Mouse (Mus musculus): ENCODE data around the gene Lrp6. TPM values are rescaled to one million over a fixed set of nuclear protein-coding genes. Genes with fewer than 3 reads are reported as not detected.
A peak's percentile ranks its signal among the peaks of the same experiment; 100 is the strongest.

The Lrp6 gene
- polyA plus RNA-seq, 1 experiment from 2014 or later = 20.6 TPM

DNA sequence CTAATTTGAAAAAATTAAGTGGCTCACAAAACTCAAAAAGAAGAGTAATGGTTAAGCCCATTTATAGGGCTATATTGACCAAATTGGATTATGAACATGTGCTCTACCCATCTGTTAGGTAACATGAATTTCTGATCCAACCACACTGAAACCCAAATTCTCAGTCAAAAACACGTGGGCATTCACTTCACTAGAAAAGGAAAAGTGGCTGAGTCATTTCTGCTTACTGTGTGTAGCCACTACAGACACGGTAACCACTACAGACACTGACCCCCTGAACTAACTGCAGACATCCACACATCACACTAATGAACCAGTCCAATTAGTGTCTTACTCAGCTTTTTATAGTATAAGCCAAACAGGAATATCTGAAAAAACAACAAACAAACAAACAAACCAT, 22.7 kb downstream of the Lrp6 start:
- WGBS (ENCODE audit: insufficient replicate concordance) = 71% methylated on average over 2 of the region's 2 CpGs
- Histone ChIP-seq H3K4me3 (ENCODE audit: low read depth, low read length) (no peak overlapping the region), H3K9ac (ENCODE audit: low read depth, low read length) (no peak overlapping the region), H3K27me3 (ENCODE audit: control insufficient read depth, insufficient read depth, low read length) (no peaks in the 10 kb centered on the region), H3K36me3 (ENCODE audit: control insufficient read depth, insufficient read depth, low read length) (no peaks in the 10 kb centered on the region), H3K27ac (ENCODE audit: low read depth, low read length) (no peak overlapping the region), H3K4me2 (no peak overlapping the region), H3K9me3 (replicated peaks; ENCODE audit: control insufficient read depth, low read length) (no peaks in the 10 kb centered on the region), H3K4me1 (ENCODE audit: control insufficient read depth, insufficient read depth, low read length) (peaks cover 10% of the 10 kb centered on the region)
- no peak for ATAC-seq (replicated peaks; ENCODE audit: insufficient number of reproducible peaks, low FRiP score, low TSS enrichment)

DNA sequence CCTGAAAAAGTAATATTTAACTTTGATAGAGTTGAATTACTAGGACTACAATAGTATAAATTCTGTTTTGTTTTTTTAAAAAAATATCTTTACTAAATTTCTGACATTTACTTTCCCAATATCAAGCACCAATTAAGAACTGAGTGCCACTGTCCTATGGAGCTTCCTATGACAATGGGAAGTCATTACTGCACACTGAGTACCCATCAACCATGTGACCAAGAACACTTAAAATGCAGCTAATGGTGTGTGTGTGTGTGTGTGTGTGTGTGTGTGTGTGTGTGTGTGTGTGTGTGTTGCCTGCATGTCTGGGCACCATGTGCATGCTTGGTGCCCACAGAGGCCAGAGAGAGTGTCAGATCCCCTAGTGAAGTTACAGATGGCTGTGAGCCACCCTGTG, 23.2 kb downstream of the Lrp6 start:
- no peak for ATAC-seq (replicated peaks; ENCODE audit: insufficient number of reproducible peaks, low FRiP score, low TSS enrichment)
- no peaks in the 10 kb centered on the region for H3K27me3 ChIP-seq (ENCODE audit: control insufficient read depth, insufficient read depth, low read length)
- no peaks in the 10 kb centered on the region for H3K36me3 ChIP-seq (ENCODE audit: control insufficient read depth, insufficient read depth, low read length)
- no peak overlapping the region for H3K4me2 ChIP-seq
- H3K4me1 ChIP-seq (ENCODE audit: control insufficient read depth, insufficient read depth, low read length) = peaks cover 11% of the 10 kb centered on the region
- no peaks in the 10 kb centered on the region for H3K9me3 ChIP-seq (replicated peaks; ENCODE audit: control insufficient read depth, low read length)
- no peak overlapping the region for H3K4me3 ChIP-seq (ENCODE audit: low read depth, low read length)
- H3K27ac ChIP-seq (ENCODE audit: low read depth, low read length) = no peak overlapping the region
- H3K9ac ChIP-seq (ENCODE audit: low read depth, low read length) = no peak overlapping the region

DNA sequence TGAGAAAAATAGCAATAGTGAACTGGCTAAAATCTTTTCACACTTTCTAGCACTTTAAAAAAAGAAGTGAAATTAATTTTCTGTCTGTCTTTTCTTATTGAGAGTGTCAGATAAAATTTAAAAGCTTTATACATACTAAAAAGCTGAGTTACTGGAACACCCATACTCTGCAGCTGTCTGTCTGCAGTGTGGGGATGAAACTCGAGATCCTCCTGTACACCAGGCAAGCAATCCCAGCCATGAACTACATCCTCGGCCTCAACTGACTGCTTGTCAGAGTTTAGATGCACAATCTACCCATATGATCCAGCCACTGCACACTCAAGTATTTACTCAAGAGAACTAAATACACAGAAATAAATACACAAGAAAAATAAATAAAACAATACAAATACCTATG, 24.4 kb downstream of the Lrp6 start:
- 85% methylated on average over 2 of the region's 2 CpGs for WGBS (ENCODE audit: insufficient replicate concordance)
- ATAC-seq (replicated peaks; ENCODE audit: insufficient number of reproducible peaks, low FRiP score, low TSS enrichment) = no peak
- Histone ChIP-seq H3K9me3 (replicated peaks; ENCODE audit: control insufficient read depth, low read length) (no peaks in the 10 kb centered on the region), H3K27ac (ENCODE audit: low read depth, low read length) (no peak overlapping the region), H3K9ac (ENCODE audit: low read depth, low read length) (no peak overlapping the region), H3K27me3 (ENCODE audit: control insufficient read depth, insufficient read depth, low read length) (no peaks in the 10 kb centered on the region), H3K4me3 (ENCODE audit: low read depth, low read length) (no peak overlapping the region), H3K4me2 (no peak overlapping the region), H3K36me3 (ENCODE audit: control insufficient read depth, insufficient read depth, low read length) (no peaks in the 10 kb centered on the region), H3K4me1 (ENCODE audit: control insufficient read depth, insufficient read depth, low read length) (peaks cover 20% of the 10 kb centered on the region)

DNA sequence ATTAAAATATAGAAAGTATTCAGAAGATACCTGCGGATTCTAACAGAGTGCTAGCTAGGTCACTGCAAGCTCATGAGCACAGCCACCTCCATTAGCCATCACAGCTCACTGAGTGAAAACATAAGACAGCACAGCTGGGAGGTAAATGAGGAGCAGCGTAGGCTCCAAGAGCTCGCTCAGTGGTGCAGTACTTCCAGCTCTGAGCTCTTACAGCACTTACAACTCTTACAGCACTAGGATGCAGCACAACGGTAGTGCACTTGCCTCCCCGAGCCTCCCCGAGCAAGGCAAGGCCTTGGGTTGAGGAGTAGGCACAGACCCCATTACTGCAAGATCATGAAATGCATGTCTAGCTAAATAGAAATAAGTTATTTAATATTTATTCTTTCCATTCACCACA, 26.6 kb downstream of the Lrp6 start:
- no peaks in the 10 kb centered on the region for H3K36me3 ChIP-seq (ENCODE audit: control insufficient read depth, insufficient read depth, low read length)
- H3K4me3 ChIP-seq (ENCODE audit: low read depth, low read length) = no peak overlapping the region
- H3K27ac ChIP-seq (ENCODE audit: low read depth, low read length) = no peak overlapping the region
- H3K9ac ChIP-seq (ENCODE audit: low read depth, low read length) = no peak overlapping the region
- no peak overlapping the region for H3K4me2 ChIP-seq
- H3K27me3 ChIP-seq (ENCODE audit: control insufficient read depth, insufficient read depth, low read length) = no peaks in the 10 kb centered on the region
- H3K4me1 ChIP-seq (ENCODE audit: control insufficient read depth, insufficient read depth, low read length) = peaks cover 19% of the 10 kb centered on the region; the same call in 1 of the 2 replicates
- no peak for ATAC-seq (replicated peaks; ENCODE audit: insufficient number of reproducible peaks, low FRiP score, low TSS enrichment)
- H3K9me3 ChIP-seq (replicated peaks; ENCODE audit: control insufficient read depth, low read length) = no peaks in the 10 kb centered on the region
- 82% methylated on average over 6 of the region's 6 CpGs for WGBS (ENCODE audit: insufficient replicate concordance)

DNA sequence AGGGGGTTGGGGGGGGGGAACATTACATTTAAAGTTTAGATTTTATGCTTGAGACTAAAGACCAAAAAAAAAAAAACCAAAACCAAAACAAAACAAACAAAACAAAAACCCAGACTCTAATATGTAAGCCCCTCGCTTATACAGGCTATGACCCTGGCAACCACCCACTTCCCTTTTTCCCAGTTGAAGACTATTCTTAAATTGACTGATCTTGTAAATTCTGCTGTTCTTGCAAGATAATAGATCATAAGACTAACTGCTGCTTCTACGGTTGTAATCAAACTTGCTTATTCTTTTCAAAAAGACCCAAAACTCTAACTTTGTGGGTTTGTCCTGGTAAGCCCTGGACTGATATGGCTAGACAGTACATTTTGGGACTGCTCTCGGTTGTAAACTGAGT, 27.3 kb downstream of the Lrp6 start:
- no peak overlapping the region for H3K4me2 ChIP-seq
- 88% methylated on average over 3 of the region's 3 CpGs for WGBS (ENCODE audit: insufficient replicate concordance)
- H3K27me3 ChIP-seq (ENCODE audit: control insufficient read depth, insufficient read depth, low read length) = no peaks in the 10 kb centered on the region

DNA sequence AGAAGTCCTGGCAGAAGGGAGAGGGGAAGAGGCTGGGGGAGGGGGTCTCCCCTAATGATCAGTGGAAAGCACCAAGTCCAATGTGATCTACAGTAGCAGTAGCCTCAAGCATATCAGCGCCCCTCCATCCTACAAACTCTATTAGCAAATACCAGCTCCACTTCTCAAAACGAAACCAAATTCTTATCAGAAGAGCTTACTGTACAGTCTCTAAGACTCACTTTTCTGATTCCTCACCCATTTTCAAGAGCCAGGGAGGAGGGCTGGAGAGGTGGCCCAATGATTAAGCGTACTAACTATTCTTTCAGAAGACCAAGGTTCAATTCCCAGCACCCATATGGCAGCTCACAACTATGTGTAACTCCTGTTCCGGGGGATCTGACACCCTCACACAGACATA, 28.0 kb downstream of the Lrp6 start:
- WGBS (ENCODE audit: insufficient replicate concordance) = 78% methylated on average over 4 of the region's 4 CpGs
- Histone ChIP-seq H3K4me1 (ENCODE audit: control insufficient read depth, insufficient read depth, low read length) (peaks cover 16% of the 10 kb centered on the region; the same call in 1 of the 2 replicates), H3K4me2 (no peak overlapping the region), H3K9me3 (replicated peaks; ENCODE audit: control insufficient read depth, low read length) (no peaks in the 10 kb centered on the region), H3K36me3 (ENCODE audit: control insufficient read depth, insufficient read depth, low read length) (no peaks in the 10 kb centered on the region), H3K4me3 (ENCODE audit: low read depth, low read length) (no peak overlapping the region), H3K9ac (ENCODE audit: low read depth, low read length) (no peak overlapping the region), H3K27me3 (ENCODE audit: control insufficient read depth, insufficient read depth, low read length) (no peaks in the 10 kb centered on the region), H3K27ac (ENCODE audit: low read depth, low read length) (0 out of 2 replicates have a peak overlapping the region, but pooled peaks have one; percentile 10)
- no peak for ATAC-seq (replicated peaks; ENCODE audit: insufficient number of reproducible peaks, low FRiP score, low TSS enrichment)

More for the DNA sequence above, 27.3 kb downstream of the Lrp6 start:
- H3K9ac ChIP-seq (ENCODE audit: low read depth, low read length) = no peak overlapping the region
- H3K4me1 ChIP-seq (ENCODE audit: control insufficient read depth, insufficient read depth, low read length) = peaks cover 16% of the 10 kb centered on the region; the same call in 1 of the 2 replicates
- H3K27ac ChIP-seq (ENCODE audit: low read depth, low read length) = no peak overlapping the region
- no peaks in the 10 kb centered on the region for H3K9me3 ChIP-seq (replicated peaks; ENCODE audit: control insufficient read depth, low read length)
- no peaks in the 10 kb centered on the region for H3K36me3 ChIP-seq (ENCODE audit: control insufficient read depth, insufficient read depth, low read length)
- H3K4me3 ChIP-seq (ENCODE audit: low read depth, low read length) = no peak overlapping the region
- no peak for ATAC-seq (replicated peaks; ENCODE audit: insufficient number of reproducible peaks, low FRiP score, low TSS enrichment)

DNA sequence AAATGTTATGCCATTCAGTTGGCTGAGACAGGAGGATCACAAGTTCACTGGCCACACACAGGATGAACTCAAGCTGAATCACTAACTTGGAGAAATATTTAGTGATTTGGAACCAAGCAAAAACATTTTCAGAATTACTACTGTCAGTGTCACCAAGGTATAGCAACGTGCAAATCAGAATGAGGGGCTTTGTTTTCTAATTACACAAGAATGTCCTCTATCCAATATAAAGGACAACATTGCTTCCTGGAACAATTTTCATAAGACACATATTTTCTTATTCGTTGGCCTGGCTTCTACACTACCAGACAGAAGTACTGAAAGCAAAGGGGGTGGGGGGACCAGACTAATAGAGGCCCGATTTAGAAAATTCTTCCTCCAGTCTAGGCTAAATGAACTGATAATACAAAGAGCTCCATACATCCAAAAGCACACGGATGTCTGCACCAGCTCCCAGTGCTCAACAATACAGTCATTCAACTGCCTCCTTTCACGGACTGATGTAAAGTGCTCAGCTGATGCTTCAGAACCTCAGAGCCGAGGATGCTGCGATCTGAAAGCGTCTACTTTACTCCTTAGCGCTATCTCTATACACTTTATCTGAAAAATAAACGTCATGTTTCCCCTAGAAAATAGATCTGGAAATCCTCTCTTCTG, 29.2 kb downstream of the Lrp6 start:
- no peak for ATAC-seq (replicated peaks; ENCODE audit: insufficient number of reproducible peaks, low FRiP score, low TSS enrichment)
- Histone ChIP-seq H3K36me3 (ENCODE audit: control insufficient read depth, insufficient read depth, low read length) (no peaks in the 10 kb centered on the region), H3K9ac (ENCODE audit: low read depth, low read length) (no peak overlapping the region), H3K4me3 (ENCODE audit: low read depth, low read length) (no peak overlapping the region), H3K4me2 (no peak overlapping the region), H3K27me3 (ENCODE audit: control insufficient read depth, insufficient read depth, low read length) (no peaks in the 10 kb centered on the region), H3K4me1 (ENCODE audit: control insufficient read depth, insufficient read depth, low read length) (peaks cover 16% of the 10 kb centered on the region; the same call in 1 of the 2 replicates), H3K27ac (ENCODE audit: low read depth, low read length) (no peak overlapping the region), H3K9me3 (replicated peaks; ENCODE audit: control insufficient read depth, low read length) (no peaks in the 10 kb centered on the region)
- 50% methylated on average over 10 of the region's 10 CpGs for WGBS (ENCODE audit: insufficient replicate concordance)

DNA sequence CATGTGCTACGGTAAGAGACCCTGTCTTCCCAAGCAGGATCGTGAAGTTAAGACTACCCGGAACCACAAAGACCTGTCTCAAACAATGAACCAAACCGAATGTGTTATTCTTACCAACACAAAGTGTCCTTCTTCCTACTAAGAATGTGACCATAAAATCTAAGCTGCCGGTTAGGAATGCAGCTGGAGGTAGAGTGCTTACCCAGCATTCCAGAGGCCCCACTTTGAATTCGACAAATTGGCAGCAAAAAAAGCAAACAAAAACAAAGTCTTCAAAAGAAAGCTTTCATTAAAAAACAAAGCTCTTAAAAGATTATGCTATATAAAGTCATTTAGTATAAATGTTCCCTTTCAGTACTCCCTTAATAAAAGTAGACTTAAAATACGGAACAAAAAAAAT, 31.6 kb downstream of the Lrp6 start:
- H3K4me1 ChIP-seq (ENCODE audit: control insufficient read depth, insufficient read depth, low read length) = peaks cover 14% of the 10 kb centered on the region; the same call in 1 of the 2 replicates
- no peak overlapping the region for H3K4me2 ChIP-seq
- no peaks in the 10 kb centered on the region for H3K27me3 ChIP-seq (ENCODE audit: control insufficient read depth, insufficient read depth, low read length)
- ATAC-seq (replicated peaks; ENCODE audit: insufficient number of reproducible peaks, low FRiP score, low TSS enrichment) = no peak
- no peak overlapping the region for H3K4me3 ChIP-seq (ENCODE audit: low read depth, low read length)
- WGBS (ENCODE audit: insufficient replicate concordance) = 72% methylated on average over 7 of the region's 7 CpGs
- no peaks in the 10 kb centered on the region for H3K9me3 ChIP-seq (replicated peaks; ENCODE audit: control insufficient read depth, low read length)
- no peak overlapping the region for H3K9ac ChIP-seq (ENCODE audit: low read depth, low read length)
- H3K36me3 ChIP-seq (ENCODE audit: control insufficient read depth, insufficient read depth, low read length) = no peaks in the 10 kb centered on the region
- H3K27ac ChIP-seq (ENCODE audit: low read depth, low read length) = no peak overlapping the region

DNA sequence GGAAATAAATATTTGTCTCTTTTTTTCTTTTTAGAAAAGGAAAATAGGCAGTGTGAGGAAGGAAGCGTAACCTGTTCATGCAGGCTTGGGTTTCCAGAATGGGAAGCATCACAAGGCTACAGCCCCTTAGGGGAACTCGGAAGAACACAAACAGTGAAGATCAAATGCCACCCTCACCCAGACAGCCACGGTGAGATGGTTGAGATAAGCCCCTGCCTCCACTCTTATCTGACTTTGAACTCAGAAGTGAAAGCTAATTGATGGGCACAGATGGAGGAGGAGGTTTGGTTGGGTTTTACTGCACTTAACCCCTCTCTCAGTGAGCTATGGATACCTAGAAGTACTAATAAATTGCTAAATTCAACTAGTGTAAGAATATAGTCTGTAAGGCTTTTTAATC, 33.7 kb downstream of the Lrp6 start:
- Histone ChIP-seq H3K36me3 (ENCODE audit: control insufficient read depth, insufficient read depth, low read length) (no peaks in the 10 kb centered on the region), H3K9me3 (replicated peaks; ENCODE audit: control insufficient read depth, low read length) (no peaks in the 10 kb centered on the region), H3K27me3 (ENCODE audit: control insufficient read depth, insufficient read depth, low read length) (no peaks in the 10 kb centered on the region), H3K4me1 (ENCODE audit: control insufficient read depth, insufficient read depth, low read length) (peaks cover 13% of the 10 kb centered on the region), H3K9ac (ENCODE audit: low read depth, low read length) (no peak overlapping the region), H3K27ac (ENCODE audit: low read depth, low read length) (no peak overlapping the region), H3K4me3 (ENCODE audit: low read depth, low read length) (no peak overlapping the region), H3K4me2 (no peak overlapping the region)
- 48% methylated on average over 3 of the region's 3 CpGs for WGBS (ENCODE audit: insufficient replicate concordance)
- no peak for ATAC-seq (replicated peaks; ENCODE audit: insufficient number of reproducible peaks, low FRiP score, low TSS enrichment)

Data from heart, embryonic 11.5 days (tissue).